Mouse (Mus musculus): ENCODE results near the gene Bckdhb. TPM values are rescaled to one million over a fixed set of nuclear protein-coding genes. Genes with fewer than 3 reads are reported as not detected.

Gene Bckdhb
- total and polyA plus RNA-seq, 3 experiments = 13.2 to 27.6 (median 24.2) TPM

DNA sequence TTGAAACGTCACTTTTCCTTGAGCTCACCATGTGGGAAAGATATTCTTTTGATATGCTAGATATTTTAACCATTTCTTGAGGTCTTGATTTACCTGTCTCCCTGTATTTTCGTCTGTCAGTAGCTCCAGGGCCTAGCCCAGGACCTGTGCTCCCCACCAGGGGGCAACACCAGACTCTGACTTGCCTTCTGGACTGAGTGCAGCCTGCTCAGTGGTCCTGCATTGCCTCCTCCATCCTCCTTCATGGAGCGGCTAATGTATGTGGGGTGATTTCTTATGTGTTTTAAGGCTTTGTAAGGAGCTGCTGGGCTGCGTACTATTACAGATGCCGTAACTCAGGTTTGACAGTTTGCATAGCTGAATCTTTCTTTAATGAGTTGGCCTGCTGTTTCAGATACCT lies 192.4 kb downstream of the Bckdhb start:
- TF ChIP-seq CTCF (IDR thresholded peaks at IDR 0.05; ENCODE audit: low read depth, low read length) = no peak

DNA sequence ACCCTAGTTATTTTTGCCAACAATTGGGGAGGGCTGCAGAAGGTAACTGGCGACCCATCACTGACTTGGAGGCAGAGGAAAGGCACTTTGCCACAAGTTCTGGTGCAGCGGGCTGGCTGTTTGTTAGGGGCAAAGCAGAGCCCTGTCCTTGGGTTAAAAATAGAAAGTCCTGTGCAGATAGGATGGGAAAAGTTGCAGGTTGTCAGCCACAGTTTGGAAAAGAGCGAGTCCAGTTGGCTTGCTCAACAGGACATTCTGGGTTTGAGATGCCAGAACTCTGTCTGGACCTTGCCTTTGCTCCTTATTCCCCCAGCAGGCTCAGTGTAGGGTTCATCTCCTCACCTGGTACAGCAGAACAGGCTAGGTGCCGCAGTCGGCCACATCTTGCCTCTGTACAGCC lies 200.1 kb downstream of the Bckdhb start:
- no peak for DNase-seq (ENCODE audit: low spot score)

More for the DNA sequence above, 192.4 kb downstream of the Bckdhb start:
- DNase-seq (ENCODE audit: low spot score) (no peak), ATAC-seq (ENCODE audit: extremely low read depth, insufficient number of reproducible peaks, low FRiP score, poor library complexity, severe bottlenecking) (no peak)
- no peaks in the 10 kb centered on the region for H3K27me3 ChIP-seq (ENCODE audit: insufficient read depth, low read length)
- no peaks in the 10 kb centered on the region for H3K9me3 ChIP-seq (replicated peaks)
- H3K4me1 ChIP-seq (ENCODE audit: insufficient read depth, low read depth, low read length) = peaks cover 19% of the 10 kb centered on the region
- H3K36me3 ChIP-seq (replicated peaks) = no peaks in the 10 kb centered on the region
- no peak overlapping the region for H3K4me3 ChIP-seq (ENCODE audit: low read depth, low read length)

DNA sequence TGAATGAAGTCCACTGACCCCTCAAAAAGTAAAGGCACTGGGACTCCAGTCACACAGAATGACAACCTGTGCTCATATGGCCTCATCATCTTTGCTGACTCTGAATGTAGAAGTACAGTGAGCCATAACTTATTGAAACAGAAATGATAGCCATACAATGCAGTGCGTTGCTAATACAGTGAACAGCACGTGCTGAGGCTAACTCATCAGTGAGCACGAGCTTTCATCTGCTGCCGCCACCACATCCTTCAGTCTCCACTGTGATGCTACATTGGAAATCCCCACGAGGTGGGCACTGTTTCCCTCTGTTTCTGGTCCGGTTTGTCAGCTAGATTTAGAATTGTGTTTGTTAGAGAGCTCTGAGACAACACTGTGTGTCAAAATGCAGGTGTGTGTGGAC lies 205.4 kb downstream of the Bckdhb start:
- DNase-seq (ENCODE audit: low spot score) = no peak
- no peak for ATAC-seq (ENCODE audit: extremely low read depth, insufficient number of reproducible peaks, low FRiP score, poor library complexity, severe bottlenecking)
- H3K4me3 ChIP-seq (ENCODE audit: low read depth, low read length) = no peak overlapping the region
- no peaks in the 10 kb centered on the region for H3K9me3 ChIP-seq (replicated peaks)
- H3K36me3 ChIP-seq (replicated peaks) = no peaks in the 10 kb centered on the region
- peaks cover 13% of the 10 kb centered on the region for H3K27me3 ChIP-seq (ENCODE audit: insufficient read depth, low read length)
- no peak for TF ChIP-seq POLR2AphosphoS5 (IDR thresholded peaks at IDR 0.05; ENCODE audit: insufficient replicate concordance, low read depth, low read length)
- TF ChIP-seq GATA1 (IDR thresholded peaks at IDR 0.05; ENCODE audit: borderline replicate concordance, low read length) = no peak
- no peak for TF ChIP-seq TAL1 (conservative IDR thresholded peaks at IDR 0.05; ENCODE audit: low read depth, low read length)
- no peak for TF ChIP-seq GATA2 (IDR thresholded peaks at IDR 0.05; ENCODE audit: borderline replicate concordance, low read depth, low read length)
- TF ChIP-seq CTCF (IDR thresholded peaks at IDR 0.05; ENCODE audit: low read depth, low read length) = no peak
- H3K4me1 ChIP-seq (ENCODE audit: insufficient read depth, low read depth, low read length) = no peaks in the 10 kb centered on the region

More for the DNA sequence above, 200.1 kb downstream of the Bckdhb start:
- TF ChIP-seq GATA1 (IDR thresholded peaks at IDR 0.05; ENCODE audit: borderline replicate concordance, low read length) = no peak
- no peak for TF ChIP-seq CTCF (IDR thresholded peaks at IDR 0.05; ENCODE audit: low read depth, low read length)
- no peak for TF ChIP-seq POLR2AphosphoS5 (IDR thresholded peaks at IDR 0.05; ENCODE audit: insufficient replicate concordance, low read depth, low read length)
- no peak for TF ChIP-seq GATA2 (IDR thresholded peaks at IDR 0.05; ENCODE audit: borderline replicate concordance, low read depth, low read length)
- no peak for TF ChIP-seq TAL1 (conservative IDR thresholded peaks at IDR 0.05; ENCODE audit: low read depth, low read length)
- no peaks in the 10 kb centered on the region for H3K9me3 ChIP-seq (replicated peaks)
- H3K4me1 ChIP-seq (ENCODE audit: insufficient read depth, low read depth, low read length) = no peaks in the 10 kb centered on the region
- ATAC-seq (ENCODE audit: extremely low read depth, insufficient number of reproducible peaks, low FRiP score, poor library complexity, severe bottlenecking) = no peak
- no peaks in the 10 kb centered on the region for H3K36me3 ChIP-seq (replicated peaks)
- H3K4me3 ChIP-seq (ENCODE audit: low read depth, low read length) = no peak overlapping the region
- H3K27me3 ChIP-seq (ENCODE audit: insufficient read depth, low read length) = no peaks in the 10 kb centered on the region

DNA sequence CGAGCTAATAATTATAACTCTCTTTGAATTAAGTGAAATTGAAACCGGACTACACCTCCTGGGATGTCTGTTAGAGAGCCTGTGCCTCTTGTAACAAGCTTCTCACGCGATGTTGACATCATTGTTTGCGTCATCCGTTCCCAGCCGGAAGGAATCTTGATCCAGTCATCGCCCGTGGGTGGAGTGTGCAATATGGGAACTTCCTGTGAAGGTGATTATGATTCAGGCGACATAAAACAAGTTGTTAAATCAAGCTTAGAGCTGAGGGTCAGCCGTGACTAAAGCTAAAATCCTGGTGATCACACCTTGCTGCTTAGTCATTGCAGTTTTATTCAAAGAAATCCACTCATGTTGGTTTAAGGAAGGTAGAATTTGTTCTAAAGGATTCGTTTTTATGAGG lies 210.1 kb downstream of the Bckdhb start:
- no peaks in the 10 kb centered on the region for H3K9me3 ChIP-seq (replicated peaks)
- TF ChIP-seq GATA1 (IDR thresholded peaks at IDR 0.05; ENCODE audit: borderline replicate concordance, low read length) = no peak
- TF ChIP-seq CTCF (IDR thresholded peaks at IDR 0.05; ENCODE audit: low read depth, low read length) = no peak
- no peak for TF ChIP-seq GATA2 (IDR thresholded peaks at IDR 0.05; ENCODE audit: borderline replicate concordance, low read depth, low read length)
- no peak for TF ChIP-seq POLR2AphosphoS5 (IDR thresholded peaks at IDR 0.05; ENCODE audit: insufficient replicate concordance, low read depth, low read length)
- no peak for TF ChIP-seq TAL1 (conservative IDR thresholded peaks at IDR 0.05; ENCODE audit: low read depth, low read length)
- no peaks in the 10 kb centered on the region for H3K36me3 ChIP-seq (replicated peaks)
- no peaks in the 10 kb centered on the region for H3K4me1 ChIP-seq (ENCODE audit: insufficient read depth, low read depth, low read length)
- H3K4me3 ChIP-seq (ENCODE audit: low read depth, low read length) = no peak overlapping the region
- DNase-seq (ENCODE audit: low spot score) = no peak
- no peak for ATAC-seq (ENCODE audit: extremely low read depth, insufficient number of reproducible peaks, low FRiP score, poor library complexity, severe bottlenecking)
- H3K27me3 ChIP-seq (ENCODE audit: insufficient read depth, low read length) = peaks cover 13% of the 10 kb centered on the region

DNA sequence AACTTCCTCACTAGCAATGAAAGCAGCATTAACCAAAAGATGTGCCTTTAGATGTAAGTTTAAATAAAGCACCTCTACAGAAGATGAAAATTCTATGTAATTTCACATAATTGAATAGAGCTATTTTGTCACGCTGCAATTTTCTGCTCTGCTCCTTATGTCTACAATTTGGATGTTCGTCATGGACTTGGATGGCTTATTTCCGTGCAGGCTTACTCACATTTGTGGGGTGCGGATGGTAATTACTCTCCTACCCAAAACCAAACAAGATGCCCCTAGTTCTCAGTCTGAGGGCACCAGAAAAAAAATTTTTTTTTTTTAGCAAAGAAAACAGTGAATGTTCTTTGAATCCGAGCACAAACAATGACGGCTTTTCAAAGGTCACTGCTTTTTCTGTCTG lies 212.2 kb downstream of the Bckdhb start:
- ATAC-seq (ENCODE audit: extremely low read depth, insufficient number of reproducible peaks, low FRiP score, poor library complexity, severe bottlenecking) = no peak
- no peaks in the 10 kb centered on the region for H3K4me1 ChIP-seq (ENCODE audit: insufficient read depth, low read depth, low read length)
- no peak overlapping the region for H3K4me3 ChIP-seq (ENCODE audit: low read depth, low read length)
- H3K9me3 ChIP-seq (replicated peaks) = no peaks in the 10 kb centered on the region
- TF ChIP-seq GATA2 (IDR thresholded peaks at IDR 0.05; ENCODE audit: borderline replicate concordance, low read depth, low read length) = no peak
- no peak for TF ChIP-seq GATA1 (IDR thresholded peaks at IDR 0.05; ENCODE audit: borderline replicate concordance, low read length)
- no peak for TF ChIP-seq POLR2AphosphoS5 (IDR thresholded peaks at IDR 0.05; ENCODE audit: insufficient replicate concordance, low read depth, low read length)
- TF ChIP-seq TAL1 (conservative IDR thresholded peaks at IDR 0.05; ENCODE audit: low read depth, low read length) = no peak
- TF ChIP-seq CTCF (IDR thresholded peaks at IDR 0.05; ENCODE audit: low read depth, low read length) = no peak
- no peak for DNase-seq (ENCODE audit: low spot score)
- peaks cover 7% of the 10 kb centered on the region; the same call in 1 of the 2 replicates for H3K27me3 ChIP-seq (ENCODE audit: insufficient read depth, low read length)
- H3K36me3 ChIP-seq (replicated peaks) = no peaks in the 10 kb centered on the region

DNA sequence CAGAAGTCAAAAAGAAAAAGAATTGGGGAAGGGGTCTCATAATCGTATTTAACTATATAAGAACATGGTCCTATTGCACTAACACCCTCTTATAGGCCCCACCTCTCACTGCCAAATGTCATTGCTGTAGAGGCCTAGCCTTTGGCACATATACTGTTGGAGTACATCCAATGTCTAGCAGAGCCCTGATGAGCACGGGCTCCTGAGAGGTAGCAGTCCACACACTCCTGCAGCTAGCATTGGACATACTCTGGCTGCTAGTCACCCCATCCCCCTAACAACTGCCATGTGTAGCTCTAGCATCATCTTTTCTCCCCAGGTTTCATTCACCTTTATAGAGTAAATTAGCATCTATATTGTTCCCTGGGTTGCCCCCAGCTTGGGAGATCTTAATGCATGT lies 223.2 kb downstream of the Bckdhb start:
- no peak for DNase-seq (ENCODE audit: low spot score)
- ATAC-seq (ENCODE audit: extremely low read depth, insufficient number of reproducible peaks, low FRiP score, poor library complexity, severe bottlenecking) = no peak
- TF ChIP-seq GATA1 (IDR thresholded peaks at IDR 0.05; ENCODE audit: borderline replicate concordance, low read length) (no peak), POLR2AphosphoS5 (IDR thresholded peaks at IDR 0.05; ENCODE audit: insufficient replicate concordance, low read depth, low read length) (no peak), TAL1 (conservative IDR thresholded peaks at IDR 0.05; ENCODE audit: low read depth, low read length) (no peak), CTCF (IDR thresholded peaks at IDR 0.05; ENCODE audit: low read depth, low read length) (no peak), GATA2 (IDR thresholded peaks at IDR 0.05; ENCODE audit: borderline replicate concordance, low read depth, low read length) (no peak)
- no peaks in the 10 kb centered on the region for H3K4me1 ChIP-seq (ENCODE audit: insufficient read depth, low read depth, low read length)
- no peaks in the 10 kb centered on the region for H3K27me3 ChIP-seq (ENCODE audit: insufficient read depth, low read length)
- no peaks in the 10 kb centered on the region for H3K9me3 ChIP-seq (replicated peaks)
- no peak overlapping the region for H3K4me3 ChIP-seq (ENCODE audit: low read depth, low read length)
- H3K36me3 ChIP-seq (replicated peaks) = no peaks in the 10 kb centered on the region

Other genes starting within 250 kb of the Bckdhb start
- gene Elovl4, start 118.9 kb upstream of the Bckdhb start, total RNA-seq (2014; fragmentation: Nextera tagmentation) = not detected in 2 replicates
- gene Elovl4, start 118.9 kb upstream of the Bckdhb start, total RNA-seq (2017) = 0.06 TPM in 1 of 2 replicates, not detected in the other
- not detected in 2 replicates for gene Elovl4, start 118.9 kb upstream of the Bckdhb start, polyA plus RNA-seq (2012)
- 37.1 and 39.6 TPM in 2 replicates for gene Ttk, start 90.5 kb upstream of the Bckdhb start, total RNA-seq (2014; fragmentation: Nextera tagmentation)
- gene Ttk, start 90.5 kb upstream of the Bckdhb start, total RNA-seq (2017) = 48.8 and 61.1 TPM in 2 replicates
- 1.2 and 1.4 TPM in 2 replicates for gene Ttk, start 90.5 kb upstream of the Bckdhb start, polyA plus RNA-seq (2012)